Mouse (Mus musculus): Measurements from ENCODE around the gene Gm17359.

Gene Gm17359

GRCm38 (mm10) chr3:79336044-79336766 is at the start of gene Gm17359:
Gene Gm17359, plus strand, starts transcription at chr3:79336661.
- DNase-seq = no peak

- peak; percentile 96 for DNase-seq
Measured at GRCm38 (mm10) chr3:79287108-79287576, 49.3 kb upstream of the Gm17359 start.

- DNase-seq = no peak
Measured at GRCm38 (mm10) chr3:79287699-79288458, 48.6 kb upstream of the Gm17359 start.

DNA sequence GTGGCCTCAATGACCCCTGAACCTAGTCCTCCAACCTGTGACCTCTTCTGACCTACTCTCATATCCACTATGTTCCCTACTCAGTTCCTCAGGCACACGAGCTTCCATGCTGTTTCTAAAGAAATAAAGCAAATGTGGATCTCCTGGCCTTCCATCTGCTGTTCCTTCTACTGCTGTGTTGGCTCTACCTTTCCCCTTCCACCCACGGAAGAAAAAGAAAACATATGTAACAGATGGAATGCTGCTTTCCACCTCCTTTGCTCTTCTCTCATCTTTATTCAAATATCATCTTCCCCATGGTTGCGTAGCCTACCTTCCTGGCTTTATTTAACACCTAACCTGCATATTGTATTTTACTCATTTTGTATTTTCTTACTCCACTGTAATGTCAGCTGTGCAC is 47.4 kb upstream of the Gm17359 start:
- no peak for DNase-seq

DNA sequence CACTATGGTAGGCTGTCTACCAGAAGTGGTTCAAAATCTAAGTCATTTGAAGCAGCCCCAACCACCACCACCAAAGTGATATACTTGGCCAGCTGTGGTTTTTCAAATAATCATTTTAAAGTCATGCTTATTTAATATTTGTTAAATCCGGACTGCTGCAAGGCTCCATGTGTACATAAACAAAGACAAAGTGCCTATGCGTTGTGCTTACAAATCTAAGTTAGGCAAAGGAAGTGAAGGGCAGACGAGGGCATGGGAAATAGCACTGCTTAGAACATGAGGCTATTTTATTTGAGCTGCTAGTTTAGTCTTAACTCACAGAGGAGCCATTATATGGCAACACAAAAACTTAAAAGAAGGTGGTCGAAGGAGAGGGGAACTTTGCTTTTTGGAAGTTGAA is 43.4 kb upstream of the Gm17359 start:
- no peak for DNase-seq

- DNase-seq = no peak
Measured at GRCm38 (mm10) chr3:79294701-79295100, 41.8 kb upstream of the Gm17359 start.

DNA sequence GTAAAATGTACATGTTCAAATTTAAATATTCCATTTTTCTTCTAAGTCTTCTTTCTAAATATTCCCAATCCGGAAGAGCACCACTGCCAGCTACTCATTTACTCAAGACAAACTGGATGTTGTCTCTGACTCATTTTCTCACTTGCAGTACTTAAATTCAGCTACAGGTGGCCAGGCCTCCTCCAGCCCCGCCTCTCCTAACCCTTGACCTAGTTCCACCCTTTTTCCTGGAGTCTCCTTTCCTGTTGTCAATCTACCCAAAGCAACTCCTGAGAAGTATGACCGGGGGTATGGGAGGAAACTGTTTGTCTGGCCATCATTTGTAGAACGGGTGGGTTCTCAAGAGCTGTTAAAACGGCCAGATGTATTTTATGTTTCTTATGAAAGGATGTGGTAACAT is 40.4 kb upstream of the Gm17359 start:
- peak; percentile 36 for DNase-seq

DNA sequence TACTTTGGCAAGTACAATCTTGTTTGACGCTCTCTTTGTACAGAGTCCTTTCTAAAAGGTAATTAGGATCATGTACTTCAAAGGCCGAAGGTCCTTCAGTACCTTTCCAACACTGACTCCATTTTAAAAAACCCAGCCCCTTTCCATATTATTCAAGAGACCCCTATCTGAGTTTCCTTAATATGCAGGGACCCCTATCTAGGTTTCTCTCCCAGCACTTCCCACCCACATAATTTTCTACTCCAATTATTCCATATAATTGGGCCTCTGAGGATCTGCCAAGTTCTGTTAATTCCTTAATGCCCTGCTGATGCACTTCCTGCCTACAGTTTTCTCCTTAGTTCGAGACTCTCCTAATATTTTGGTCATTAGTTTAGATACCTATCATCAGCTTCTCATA is 39.9 kb upstream of the Gm17359 start:
- no peak for DNase-seq

DNA sequence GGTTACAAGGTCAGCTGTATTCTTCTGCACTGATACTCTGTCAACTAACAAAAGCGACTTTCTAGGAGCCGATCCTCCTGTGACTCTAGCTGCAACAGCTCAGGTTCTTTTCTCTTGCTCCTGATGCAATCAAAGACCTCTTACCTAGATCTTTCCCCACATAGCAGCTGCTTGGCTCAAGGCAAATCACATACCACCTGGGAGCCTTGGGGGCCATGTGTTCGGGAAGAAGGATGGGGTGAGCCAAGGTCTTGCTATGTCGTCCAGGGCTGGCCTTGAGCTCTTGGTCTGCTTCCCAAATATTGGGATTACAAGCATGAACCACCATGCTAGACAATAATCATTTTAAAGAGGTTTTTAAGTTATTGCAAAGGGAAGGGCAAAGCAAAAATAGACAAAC is 39.2 kb upstream of the Gm17359 start:
- DNase-seq = no peak

GRCm38 (mm10) chr3:79299401-79299800 is 37.1 kb upstream of the Gm17359 start:
- no peak for DNase-seq

DNA sequence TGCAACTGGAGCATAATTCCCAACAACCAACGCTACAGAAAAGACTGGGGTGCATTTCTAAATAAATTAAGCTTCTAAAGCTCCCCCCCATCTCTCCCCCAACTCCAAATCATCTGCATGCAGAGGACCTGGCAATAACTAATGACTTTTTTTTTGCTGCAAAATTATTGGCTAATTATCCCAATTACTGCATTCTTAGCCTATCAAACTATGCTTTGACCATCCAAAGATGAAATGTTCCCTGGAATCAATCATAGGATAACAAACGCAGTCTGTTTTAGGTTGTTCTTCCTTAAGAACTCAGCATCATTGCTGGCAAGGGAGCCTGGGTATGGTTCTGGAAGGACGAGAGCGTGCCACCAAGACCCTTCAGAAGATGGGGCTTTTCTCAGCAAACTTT is 27.9 kb upstream of the Gm17359 start:
- no peak for DNase-seq

GRCm38 (mm10) chr3:79310184-79310583 is 26.3 kb upstream of the Gm17359 start:
- no peak for DNase-seq

DNA sequence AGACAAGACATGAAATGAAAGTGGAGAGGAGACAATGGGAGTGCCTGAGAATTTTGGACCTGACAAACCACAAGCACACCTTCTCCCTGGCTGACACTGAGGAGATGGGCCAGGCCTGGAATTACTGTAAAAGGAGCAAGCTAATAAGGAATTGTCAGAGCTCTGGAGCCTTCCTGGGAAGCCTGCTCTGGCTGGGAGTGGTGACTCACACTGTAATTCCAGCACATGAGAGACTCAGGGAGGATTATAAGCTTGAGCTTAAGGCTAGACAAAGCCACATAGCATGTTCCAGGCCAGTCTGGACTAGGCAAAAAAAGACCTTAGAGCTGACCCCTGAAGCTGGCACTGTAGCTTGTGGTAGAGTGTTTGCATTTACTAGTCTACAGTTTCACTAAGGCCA is 24.6 kb upstream of the Gm17359 start:
- no peak for DNase-seq

GRCm38 (mm10) chr3:79314006-79314698 is 22.3 kb upstream of the Gm17359 start:
- peak; percentile 33 for DNase-seq

DNA sequence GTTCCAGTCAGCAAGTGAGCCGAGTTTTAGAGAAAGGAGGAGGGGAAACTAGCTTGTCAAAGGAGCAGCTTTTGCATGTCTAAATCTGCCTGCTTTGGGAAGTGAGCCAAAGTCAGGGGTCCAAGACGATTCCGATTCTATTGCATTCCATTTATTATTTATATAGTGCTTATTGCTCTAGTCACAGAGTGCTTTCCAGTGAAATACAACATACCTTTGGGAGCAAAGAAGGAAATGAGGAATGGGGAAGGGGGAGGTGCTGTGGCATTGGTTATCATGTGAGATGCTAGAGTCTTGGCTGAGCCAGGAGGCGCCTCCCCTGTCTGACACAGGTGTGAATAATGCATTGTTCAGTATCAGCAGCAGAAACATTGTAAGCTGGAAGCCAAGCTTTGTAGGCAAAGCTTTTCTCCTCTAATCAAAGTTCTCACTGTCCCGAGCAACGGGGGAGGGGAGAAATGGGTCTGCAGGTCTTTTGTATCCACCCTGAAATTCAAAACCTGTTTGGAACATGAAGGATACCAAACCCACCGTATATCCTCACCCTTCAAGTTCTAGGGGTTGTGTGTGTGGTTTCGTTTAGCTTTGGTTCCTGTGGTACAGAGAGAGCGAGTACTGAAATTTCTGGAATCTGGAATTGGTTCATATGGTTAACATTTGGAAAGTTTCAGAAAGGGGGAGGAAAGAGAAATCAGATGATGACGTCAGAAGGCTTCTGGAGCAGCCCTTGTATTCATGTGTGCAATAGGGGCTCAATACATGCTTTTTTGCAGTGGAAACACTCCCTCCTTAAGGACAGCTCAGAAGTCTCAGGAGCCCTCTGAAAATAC is 11.5 kb upstream of the Gm17359 start:
- DNase-seq = peak; percentile 16

- no peak for DNase-seq
Measured at GRCm38 (mm10) chr3:79329691-79330315, 6.7 kb upstream of the Gm17359 start.

- no peak for DNase-seq
Measured at GRCm38 (mm10) chr3:79333051-79333450, 3.4 kb upstream of the Gm17359 start.

GRCm38 (mm10) chr3:79333643-79334200 is 2.7 kb upstream of the Gm17359 start:
- no peak for DNase-seq

DNA sequence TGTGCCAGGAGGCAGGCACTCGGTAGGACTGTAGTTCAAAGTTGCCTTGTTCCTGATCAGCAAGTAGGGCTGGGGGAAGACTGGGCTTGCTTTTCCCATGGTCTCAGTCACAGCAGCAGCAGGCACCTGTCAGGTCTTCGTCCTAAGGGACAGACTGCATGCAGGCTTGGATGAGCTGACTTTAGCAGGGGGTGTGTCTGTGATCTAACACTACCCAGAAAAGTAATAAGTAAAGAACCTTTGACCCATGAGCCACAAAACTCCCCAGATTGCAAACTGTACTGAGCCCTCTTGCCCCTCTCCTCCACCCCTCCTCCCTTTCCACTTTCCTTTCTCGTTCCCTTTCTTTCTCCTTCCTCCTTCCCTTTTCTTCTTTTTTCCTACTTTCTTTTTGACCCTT is 4.3 kb downstream of the Gm17359 start:
- no peak for DNase-seq

GRCm38 (mm10) chr3:79342961-79343735 is 6.7 kb downstream of the Gm17359 start:
- DNase-seq = no peak

DNA sequence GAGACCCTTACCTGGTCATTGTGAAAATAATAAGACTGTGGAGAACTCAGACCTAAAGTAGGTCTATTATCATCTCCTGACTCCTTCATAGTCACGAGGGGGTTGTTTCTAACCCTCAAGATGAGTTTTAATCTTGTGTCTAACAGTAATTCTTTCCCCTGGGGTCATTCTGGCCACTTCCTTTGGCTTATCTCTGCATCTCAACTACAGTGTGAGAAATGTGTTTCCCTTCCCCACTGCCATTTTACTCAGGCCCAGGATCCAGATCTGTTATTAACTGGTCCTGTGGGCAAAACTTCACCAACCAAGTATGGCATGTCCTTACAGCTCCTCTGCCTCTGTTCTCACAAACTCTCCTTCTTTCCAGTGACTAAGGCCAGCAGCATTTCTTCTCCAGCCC is 12.8 kb downstream of the Gm17359 start:
- no peak for DNase-seq

All from lung, postnatal 10 days (tissue).